Mouse (Mus musculus) kidney, postnatal 4 days (tissue): ENCODE measurements around the gene Cxcl14.

ENCODE experiments used
- DNase-seq, 2 experiments: peaks; one replicate each; pipeline ENCODE4 v3.0.0; 2021; ENCODE audit warnings: mixed read lengths in 2 of 2

Gene Cxcl14

GRCm38 (mm10) chr13:56295943-56296658, at the start of gene Cxcl14:
Cxcl14 (minus strand) TSS chr13:56296551.
- DNase-seq, result peak; percentile 51 to 72

GRCm38 (mm10) chr13:56344355-56344754, 48.0 kb upstream of the Cxcl14 start:
- DNase-seq, result peak in 1 of 2 experiments; percentile 38

DNA sequence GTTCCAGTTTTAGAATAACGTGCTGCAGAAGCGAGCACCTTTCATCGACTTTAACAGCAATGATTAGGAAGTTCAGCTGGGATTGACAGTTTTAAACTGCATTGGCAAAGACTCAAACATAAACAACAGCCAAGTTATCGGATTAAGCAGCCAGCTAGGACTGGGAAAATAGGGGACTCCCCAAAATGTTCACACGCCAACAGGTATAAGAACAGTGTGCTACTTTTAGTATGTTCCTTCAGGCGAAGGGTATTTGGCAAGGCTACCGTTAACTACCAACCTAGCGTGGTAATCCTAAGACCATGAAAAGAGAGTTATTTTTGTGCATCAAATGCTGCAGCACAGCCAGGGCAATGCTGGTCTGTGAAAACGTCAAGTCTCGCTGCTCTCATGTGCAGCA, 46.1 kb upstream of the Cxcl14 start:
- DNase-seq, result no peak

GRCm38 (mm10) chr13:56340513-56340912, 44.2 kb upstream of the Cxcl14 start:
- DNase-seq, result no peak

DNA sequence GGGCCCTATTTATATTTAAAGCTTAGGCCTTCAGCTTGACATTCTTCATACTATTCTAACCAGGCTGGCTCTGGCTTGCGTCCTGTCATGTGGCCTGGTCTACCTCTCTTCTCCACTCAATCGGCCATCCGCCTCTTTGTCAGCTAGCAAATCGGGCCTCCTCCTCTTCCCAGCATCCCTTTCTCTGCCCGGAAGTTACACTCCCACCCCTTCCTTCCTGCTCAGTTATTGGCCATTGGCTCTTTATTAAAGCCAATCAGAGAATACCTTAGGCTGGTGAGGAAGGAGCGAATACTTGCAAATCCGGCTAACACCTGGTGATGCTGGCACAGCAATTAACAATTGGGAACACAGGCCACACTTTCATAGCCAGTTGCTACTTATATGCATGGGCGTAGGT, 43.5 kb upstream of the Cxcl14 start:
- DNase-seq, result no peak

GRCm38 (mm10) chr13:56336982-56337381, 40.6 kb upstream of the Cxcl14 start:
- no peak for DNase-seq

GRCm38 (mm10) chr13:56334802-56335690, 38.7 kb upstream of the Cxcl14 start:
- no peak for DNase-seq

DNA sequence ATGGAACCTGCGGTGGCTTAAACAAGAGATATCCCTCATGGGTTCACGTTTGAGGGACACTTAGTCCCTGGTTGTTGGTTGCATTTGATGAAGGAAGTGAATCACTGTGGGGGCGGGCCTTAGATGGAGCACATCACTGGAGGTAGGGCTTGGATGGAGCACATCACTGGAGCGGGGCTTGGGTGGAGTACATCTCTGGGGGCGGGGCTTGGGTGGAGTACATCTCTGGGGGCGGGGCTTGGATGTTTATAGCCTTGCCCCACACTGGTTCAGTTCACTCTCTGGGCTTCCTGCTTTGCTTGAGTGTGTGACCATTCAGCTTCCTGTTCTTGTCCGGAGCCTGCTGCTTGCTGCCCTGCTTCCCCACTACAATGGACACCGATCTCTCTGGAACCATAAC, 37.9 kb upstream of the Cxcl14 start:
- no peak for DNase-seq

DNA sequence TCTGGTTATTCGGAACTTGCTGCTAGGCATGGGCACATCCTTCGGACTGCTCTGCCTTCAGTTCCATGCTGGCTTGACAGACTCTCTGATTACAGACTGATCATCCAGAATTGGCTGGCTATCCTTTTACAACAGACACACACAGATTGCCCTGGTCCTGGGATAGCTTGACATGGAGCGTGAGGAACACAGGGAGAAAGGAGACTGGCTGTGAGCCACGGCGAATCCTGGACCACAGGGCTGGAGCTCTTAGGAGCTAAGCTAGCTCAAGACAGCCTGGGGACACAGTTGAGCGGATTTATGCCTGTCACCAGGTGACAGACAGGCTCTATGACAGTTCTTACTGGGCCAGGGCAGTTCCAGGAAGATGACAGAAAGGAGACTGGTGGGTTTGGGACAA, 36.0 kb upstream of the Cxcl14 start:
- DNase-seq, result no peak

DNA sequence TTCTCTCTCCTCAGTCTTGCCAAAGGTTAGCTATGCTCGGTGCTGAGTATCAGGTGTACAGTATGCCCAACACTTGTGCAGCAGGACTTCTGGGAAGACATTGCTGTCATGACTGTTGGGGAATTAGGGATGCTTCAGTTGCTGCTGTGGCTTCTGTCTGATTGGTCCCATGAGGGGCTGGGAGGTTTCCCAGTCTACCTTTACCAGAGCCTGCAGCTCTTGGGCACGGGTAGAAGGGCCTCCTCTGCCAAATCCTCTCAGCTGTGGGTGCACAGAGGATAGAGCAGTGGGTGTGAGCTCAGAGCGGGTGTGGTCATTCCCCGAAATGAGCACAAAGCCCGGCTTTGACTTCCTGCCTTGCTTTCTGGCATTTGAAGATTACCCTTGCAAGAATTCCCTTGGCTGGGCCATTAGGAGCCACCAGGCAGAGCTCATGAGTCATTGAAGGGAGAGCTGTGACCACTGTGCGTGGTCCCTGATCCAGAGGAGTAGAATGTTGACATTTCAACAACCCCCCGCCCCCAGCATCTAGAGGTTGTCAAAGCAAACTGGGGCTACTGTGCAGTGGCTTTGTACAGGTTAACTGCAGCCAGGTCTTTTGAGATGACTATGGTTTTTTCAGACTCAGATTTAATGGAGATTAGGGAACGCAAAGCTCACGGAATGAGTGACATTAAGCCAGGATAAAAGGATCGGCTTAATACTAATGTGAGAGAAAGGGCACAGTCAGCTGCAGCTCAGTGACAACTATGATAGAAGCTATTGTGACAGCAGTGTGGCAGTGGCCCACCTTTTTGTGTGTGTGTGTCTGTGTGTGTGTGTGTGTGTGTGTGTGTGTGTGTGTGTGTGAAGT, 34.5 kb upstream of the Cxcl14 start:
- DNase-seq, result no peak

- DNase-seq, result no peak
Measured at GRCm38 (mm10) chr13:56329769-56330168, 33.4 kb upstream of the Cxcl14 start.

- no peak for DNase-seq
Measured at GRCm38 (mm10) chr13:56329165-56329564, 32.8 kb upstream of the Cxcl14 start.

- peak in 1 of 2 experiments; percentile 39 for DNase-seq
Measured at GRCm38 (mm10) chr13:56327779-56328178, 31.4 kb upstream of the Cxcl14 start.

GRCm38 (mm10) chr13:56321635-56322034, 25.3 kb upstream of the Cxcl14 start:
- no peak for DNase-seq

DNA sequence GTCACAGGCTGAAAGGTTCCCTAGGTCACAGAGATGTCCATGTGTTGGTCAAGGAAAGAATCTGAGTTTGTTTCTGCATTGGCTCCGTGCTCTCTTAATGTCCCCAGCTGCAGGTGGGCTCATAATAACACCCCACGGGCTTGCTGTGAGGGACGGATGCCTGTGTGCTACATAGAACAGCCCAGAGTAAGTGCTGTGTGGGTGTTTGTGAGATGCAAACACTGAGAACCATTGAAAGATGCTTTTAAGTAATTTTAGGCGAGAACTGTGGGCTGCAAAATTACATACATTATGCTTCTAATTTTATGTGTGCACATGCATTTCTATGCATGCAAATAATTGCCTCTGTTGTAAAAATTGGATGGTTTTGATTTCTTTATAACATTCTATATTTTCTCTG, 20.6 kb upstream of the Cxcl14 start:
- DNase-seq, result no peak

- peak in 1 of 2 experiments; percentile 25 for DNase-seq
Measured at GRCm38 (mm10) chr13:56315201-56315600, 18.9 kb upstream of the Cxcl14 start.

DNA sequence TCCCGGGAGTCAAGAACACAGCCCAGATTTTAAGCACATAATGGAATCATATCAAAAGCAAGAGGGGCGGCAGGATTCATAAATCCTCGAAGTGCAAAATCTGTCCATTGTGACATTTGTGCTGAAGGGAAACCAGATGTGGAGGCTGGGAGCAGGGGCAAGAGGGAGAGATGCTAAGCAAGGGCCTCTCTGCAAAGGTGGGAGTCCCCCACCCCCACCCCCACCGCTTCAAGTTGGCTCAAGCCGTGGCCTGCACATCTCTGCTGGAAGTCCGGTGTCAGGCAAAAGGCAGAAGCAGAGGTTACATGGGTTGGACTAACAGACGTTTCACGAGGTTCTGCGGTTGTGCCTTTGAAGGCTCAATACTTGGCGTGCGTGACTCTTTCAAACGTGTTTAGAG, 8.7 kb upstream of the Cxcl14 start:
- DNase-seq, result no peak

GRCm38 (mm10) chr13:56304453-56304852, 8.1 kb upstream of the Cxcl14 start:
- no peak for DNase-seq

GRCm38 (mm10) chr13:56299336-56299735, 3.0 kb upstream of the Cxcl14 start:
- no peak for DNase-seq

DNA sequence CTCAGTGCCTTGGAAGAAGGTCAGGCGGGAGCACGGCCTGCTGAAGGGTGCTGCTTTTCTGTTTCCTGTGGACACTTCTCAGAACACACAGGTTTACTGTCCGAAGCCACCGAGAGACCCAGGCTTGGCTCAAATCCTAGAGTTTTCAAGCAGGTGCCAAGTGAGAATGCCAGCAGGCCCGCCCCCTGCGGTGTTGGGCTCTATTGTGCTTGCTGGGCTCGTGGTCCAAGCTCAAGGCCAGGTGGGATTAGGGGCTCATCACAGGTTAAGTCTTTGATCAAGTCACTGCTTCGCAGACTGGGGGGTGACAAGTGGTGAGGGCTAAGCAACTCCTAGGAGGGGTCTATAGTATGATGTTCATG, 289 bp upstream of the Cxcl14 start:
- no peak for DNase-seq

DNA sequence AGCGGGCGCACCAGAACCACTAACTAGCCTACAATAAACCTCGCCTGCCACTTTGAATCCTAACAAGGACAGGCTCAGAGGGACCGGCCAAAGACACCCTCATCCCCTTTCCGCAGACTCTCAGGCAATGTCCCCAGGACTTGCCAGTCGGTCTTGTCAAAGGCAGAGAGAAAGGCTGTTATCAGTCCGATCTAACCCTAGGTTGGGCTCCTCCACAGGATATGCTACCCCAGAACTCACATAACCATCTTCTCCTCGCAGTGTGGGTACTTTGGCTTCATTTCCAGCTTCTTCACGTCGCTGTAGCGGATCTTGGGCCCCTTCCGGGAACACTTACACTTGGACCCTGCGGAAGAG, 787 bp downstream of the Cxcl14 start:
- no peak for DNase-seq

- peak; percentile 23 to 40 for DNase-seq
Measured at GRCm38 (mm10) chr13:56294908-56295307, 1.4 kb downstream of the Cxcl14 start.

DNA sequence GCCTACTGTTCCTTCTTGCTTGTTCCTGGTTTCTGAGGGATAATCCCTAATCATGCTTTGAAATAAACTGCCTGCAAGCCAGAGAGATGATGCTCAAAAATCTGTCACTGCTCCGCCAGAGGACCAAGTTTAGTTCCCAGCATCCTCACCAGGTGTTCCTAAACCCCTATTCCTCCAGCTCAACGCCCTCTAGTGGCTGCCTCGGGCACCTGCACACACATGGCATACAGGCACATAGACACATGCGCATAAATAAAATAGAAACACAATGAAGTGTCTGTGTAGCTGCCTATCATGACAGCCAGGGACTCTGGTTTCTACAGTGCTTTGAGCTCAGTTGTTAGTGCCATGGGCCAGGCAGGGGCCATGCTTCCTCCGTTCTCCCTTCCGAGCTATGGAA, 6.4 kb downstream of the Cxcl14 start:
- no peak for DNase-seq
